Mouse (Mus musculus) megakaryocyte, embryonic 14.5 days (primary cell): ENCODE results near the gene Tmem104. TPM values are rescaled to one million over a fixed set of nuclear protein-coding genes. Genes with fewer than 3 reads are reported as not detected.

Source experiments
- H3K27me3 ChIP-seq: replicated peaks from 2 replicates; pipeline ENCODE3; 2012; ENCODE audit warnings: inconsistent platforms
- H3K36me3 ChIP-seq: replicated peaks from 2 replicates; pipeline ENCODE3; 2012; ENCODE audit warnings: low read length, inconsistent platforms, mixed read lengths
- H3K4me1 ChIP-seq: 2 replicates; pipeline ENCODE4 v1.6.1; 2012; ENCODE audit warnings: inconsistent platforms
- H3K4me3 ChIP-seq: replicated peaks from 2 replicates; pipeline ENCODE3; 2012; ENCODE audit warnings: moderate library complexity, mild to moderate bottlenecking, inconsistent platforms
- H3K9me3 ChIP-seq: 2 replicates; pipeline ENCODE4 v1.6.1; 2012; ENCODE audit warnings: inconsistent platforms
- FLI1 ChIP-seq: IDR thresholded peaks from 2 replicates; pipeline ENCODE4 v1.6.1; 2012; ENCODE audit warnings: low read length, inconsistent platforms, mixed read lengths
- GATA1 ChIP-seq: IDR thresholded peaks from 3 replicates; pipeline ENCODE4 v1.6.1; 2012; ENCODE audit warnings: mixed read lengths, low read length, inconsistent platforms, borderline replicate concordance
- polyA plus RNA-seq: library from polyadenylated mRNA; stranded (reverse); fragments of >175 nt; gene quantifications from 2 replicates; pipeline ENCODE4 v1.2.3, GENCODE M21; 2012; ENCODE audit warnings: low replicate concordance; ENCODE audit not compliant: insufficient read depth

The Tmem104 gene
- polyA plus RNA-seq, 1 experiment, result 14.1 TPM

GRCm38 (mm10) chr11:115234320-115235044, 47.2 kb downstream of the Tmem104 start:
- H3K4me3 ChIP-seq, result peak overlapping the region; percentile 30
- TF ChIP-seq GATA1, result no peak
- no peak for TF ChIP-seq FLI1
- H3K9me3 ChIP-seq, result no peaks in the 10 kb centered on the region
- peaks cover 82% of the 10 kb centered on the region for H3K36me3 ChIP-seq
- peaks cover 74% of the 10 kb centered on the region for H3K4me1 ChIP-seq
- H3K27me3 ChIP-seq, result peaks cover 5% of the 10 kb centered on the region

- TF ChIP-seq FLI1 (no peak), GATA1 (no peak)
- H3K9me3 ChIP-seq, result no peaks in the 10 kb centered on the region
- peaks cover 53% of the 10 kb centered on the region for H3K4me1 ChIP-seq
- H3K27me3 ChIP-seq, result peaks cover 12% of the 10 kb centered on the region
- no peak overlapping the region for H3K4me3 ChIP-seq
- H3K36me3 ChIP-seq, result peaks cover 88% of the 10 kb centered on the region
Observed at GRCm38 (mm10) chr11:115236570-115236969, 49.3 kb downstream of the Tmem104 start.

GRCm38 (mm10) chr11:115241402-115241801, 54.1 kb downstream of the Tmem104 start:
- TF ChIP-seq GATA1 (no peak), FLI1 (no peak)
- Histone ChIP-seq H3K4me3 (no peak overlapping the region), H3K36me3 (peaks cover 95% of the 10 kb centered on the region), H3K4me1 (peaks cover 19% of the 10 kb centered on the region), H3K9me3 (no peaks in the 10 kb centered on the region), H3K27me3 (peaks cover 14% of the 10 kb centered on the region)

GRCm38 (mm10) chr11:115242746-115243145, 55.5 kb downstream of the Tmem104 start:
- peaks cover 83% of the 10 kb centered on the region for H3K36me3 ChIP-seq

GRCm38 (mm10) chr11:115243783-115244182, 56.5 kb downstream of the Tmem104 start:
- Histone ChIP-seq H3K36me3 (peaks cover 73% of the 10 kb centered on the region), H3K4me1 (peaks cover 24% of the 10 kb centered on the region), H3K9me3 (no peaks in the 10 kb centered on the region), H3K4me3 (peak overlapping the region; percentile 50), H3K27me3 (peaks cover 36% of the 10 kb centered on the region)
- TF ChIP-seq FLI1, result no peak
- TF ChIP-seq GATA1, result no peak

More at GRCm38 (mm10) chr11:115242746-115243145, 55.5 kb downstream of the Tmem104 start:
- Histone ChIP-seq H3K4me1 (peaks cover 19% of the 10 kb centered on the region), H3K9me3 (no peaks in the 10 kb centered on the region), H3K4me3 (no peak overlapping the region), H3K27me3 (peaks cover 26% of the 10 kb centered on the region)
- no peak for TF ChIP-seq GATA1
- no peak for TF ChIP-seq FLI1

- Histone ChIP-seq H3K27me3 (peaks cover 44% of the 10 kb centered on the region), H3K36me3 (peaks cover 62% of the 10 kb centered on the region), H3K9me3 (no peaks in the 10 kb centered on the region), H3K4me3 (no peak overlapping the region), H3K4me1 (peaks cover 34% of the 10 kb centered on the region)
- TF ChIP-seq GATA1, result no peak
- no peak for TF ChIP-seq FLI1
Observed at GRCm38 (mm10) chr11:115244840-115245239, 57.6 kb downstream of the Tmem104 start.

- Histone ChIP-seq H3K4me1 (peaks cover 43% of the 10 kb centered on the region), H3K4me3 (no peak overlapping the region), H3K36me3 (peaks cover 49% of the 10 kb centered on the region), H3K27me3 (peaks cover 54% of the 10 kb centered on the region), H3K9me3 (peaks cover 5% of the 10 kb centered on the region)
- TF ChIP-seq GATA1 (no peak), FLI1 (no peak)
Observed at GRCm38 (mm10) chr11:115246386-115246785, 59.1 kb downstream of the Tmem104 start.

GRCm38 (mm10) chr11:115247240-115247639, 60.0 kb downstream of the Tmem104 start:
- no peak for TF ChIP-seq FLI1
- no peak for TF ChIP-seq GATA1
- peaks cover 59% of the 10 kb centered on the region for H3K27me3 ChIP-seq
- H3K4me3 ChIP-seq, result no peak overlapping the region
- H3K4me1 ChIP-seq, result peaks cover 43% of the 10 kb centered on the region
- H3K9me3 ChIP-seq, result peaks cover 10% of the 10 kb centered on the region
- H3K36me3 ChIP-seq, result peaks cover 40% of the 10 kb centered on the region

- Histone ChIP-seq H3K4me3 (no peak overlapping the region), H3K36me3 (peaks cover 33% of the 10 kb centered on the region), H3K4me1 (peaks cover 38% of the 10 kb centered on the region), H3K9me3 (peaks cover 13% of the 10 kb centered on the region), H3K27me3 (peaks cover 66% of the 10 kb centered on the region)
- no peak for TF ChIP-seq GATA1
- TF ChIP-seq FLI1, result no peak
Observed at GRCm38 (mm10) chr11:115247945-115248344, 60.7 kb downstream of the Tmem104 start.

- Histone ChIP-seq H3K27me3 (peaks cover 85% of the 10 kb centered on the region), H3K4me3 (peak overlapping the region; percentile 87)
Observed at GRCm38 (mm10) chr11:115249721-115250404, 62.6 kb downstream of the Tmem104 start.

More at GRCm38 (mm10) chr11:115249721-115250404, 62.6 kb downstream of the Tmem104 start:
- peaks cover 14% of the 10 kb centered on the region for H3K36me3 ChIP-seq
- H3K9me3 ChIP-seq, result peaks cover 13% of the 10 kb centered on the region
- TF ChIP-seq GATA1 (no peak), FLI1 (no peak)
- peaks cover 38% of the 10 kb centered on the region for H3K4me1 ChIP-seq
